In genomic region chr1:86424835-86425547, GRCm38 (mm10) we compare ENCODE assay signal across 10 mouse cellular contexts. TPM values are rescaled to one million over a fixed set of nuclear protein-coding genes. Genes with fewer than 3 reads are reported as not detected.
DNase-seq lines count a peak whose midpoint lies in the region; ATAC-seq and TF ChIP-seq lines count a peak whose summit lies in the region.
"Had no signal": no experiment of that assay in that cellular context is flagged by ENCODE, and none has a peak within 500 bp of the region (broad histone marks: within the 10 kb centered on the region; RNA-seq: fewer than 3 reads in every experiment).

No protein-coding gene starts in this region.

- H3K4me3 ChIP-seq in heart, embryonic 13.5 days, result no peak overlapping the region
- H3K4me3 ChIP-seq in heart, adult 2 months, result no peak overlapping the region
- peak overlapping the region; percentile 61 for H3K4me3 ChIP-seq in E14TG2a.4 (replicated peaks; ENCODE audit: low read length)
- H3K4me3 ChIP-seq in embryonic facial prominence, embryonic 15.5 days (replicated peaks), result no peak overlapping the region
- H3K4me3 ChIP-seq in limb, embryonic 11.5 days (ENCODE audit: low read depth, low read length), result no peak overlapping the region

- intact Hi-C loops in heart, adult 2 months (cut with DNase I), result no loop called here

- no peak overlapping the region for H3K27ac ChIP-seq in heart, embryonic 13.5 days (replicated peaks)
- no peak overlapping the region for H3K27ac ChIP-seq in heart, adult 2 months
- H3K27ac ChIP-seq in embryonic facial prominence, embryonic 15.5 days (replicated peaks), result no peak overlapping the region
- 0 out of 2 replicates have a peak overlapping the region, but pooled peaks have one; percentile 8 for H3K27ac ChIP-seq in limb, embryonic 11.5 days (replicated peaks; ENCODE audit: low read depth, low read length)

- H3K9me3 ChIP-seq in heart, embryonic 13.5 days, result no peaks in the 10 kb centered on the region
- H3K9me3 ChIP-seq in E14TG2a.4 (ENCODE audit: low read length), result no peaks in the 10 kb centered on the region
- no peaks in the 10 kb centered on the region for H3K9me3 ChIP-seq in embryonic facial prominence, embryonic 15.5 days (replicated peaks)
- no peaks in the 10 kb centered on the region for H3K9me3 ChIP-seq in limb, embryonic 11.5 days (ENCODE audit: control insufficient read depth, low read length)

- no peak for DNase-seq in heart, adult 2 months
- DNase-seq in limb, embryonic 11.5 days (ENCODE audit: low spot score), result no peak
- DNase-seq in urinary bladder, postnatal 10 days (ENCODE audit: low spot score), result no peak
- DNase-seq in frontal cortex, postnatal 36 days (ENCODE audit: low spot score in 2 of 2), result no peak

- no peak for TF ChIP-seq EP300 in heart, adult 2 months (IDR thresholded peaks at IDR 0.05; ENCODE audit: insufficient read depth, low read depth, low read length)

- no peaks in the 10 kb centered on the region for H3K27me3 ChIP-seq in heart, embryonic 13.5 days (replicated peaks)
- H3K27me3 ChIP-seq in heart, adult 2 months (ENCODE audit: control insufficient read depth, insufficient read depth, low read length), result no peaks in the 10 kb centered on the region
- H3K27me3 ChIP-seq in E14TG2a.4 (ENCODE audit: insufficient read depth, low read length), result no peaks in the 10 kb centered on the region; the same call in 1 of the 2 replicates
- no peaks in the 10 kb centered on the region for H3K27me3 ChIP-seq in embryonic facial prominence, embryonic 15.5 days
- H3K27me3 ChIP-seq in limb, embryonic 11.5 days (ENCODE audit: control insufficient read depth, insufficient read depth, low read length), result no peaks in the 10 kb centered on the region

- H3K36me3 ChIP-seq in heart, embryonic 13.5 days, result no peaks in the 10 kb centered on the region
- no peaks in the 10 kb centered on the region for H3K36me3 ChIP-seq in heart, adult 2 months (ENCODE audit: control insufficient read depth, insufficient read depth, low read length)
- no peaks in the 10 kb centered on the region for H3K36me3 ChIP-seq in E14TG2a.4 (ENCODE audit: insufficient read depth, low read length)
- H3K36me3 ChIP-seq in embryonic facial prominence, embryonic 15.5 days, result no peaks in the 10 kb centered on the region
- no peaks in the 10 kb centered on the region for H3K36me3 ChIP-seq in limb, embryonic 11.5 days (ENCODE audit: control insufficient read depth, insufficient read depth, low read length)

- no peak for ATAC-seq in heart, embryonic 13.5 days (ENCODE audit: extremely low read depth, insufficient number of reproducible peaks, low FRiP score, low TSS enrichment)
- 0 out of 2 replicates have a peak, but pooled peaks have one; percentile 27 for ATAC-seq in embryonic facial prominence, embryonic 15.5 days (ENCODE audit: insufficient number of reproducible peaks, low FRiP score, low TSS enrichment, low read depth)
- ATAC-seq in limb, embryonic 11.5 days (ENCODE audit: insufficient number of reproducible peaks, low FRiP score, low TSS enrichment, low read depth), result no peak
- ATAC-seq in erythroid progenitor cell, adult 5-6 weeks (replicated peaks; ENCODE audit: low FRiP score, poor library complexity, severe bottlenecking), result no peak
- ATAC-seq: intestine, embryonic 16.5 days had no signal

- TF ChIP-seq POLR2A in heart, adult 2 months (IDR thresholded peaks at IDR 0.05; ENCODE audit: insufficient read depth, low read depth, low read length), result no peak

- H3K79me2 ChIP-seq in heart, adult 2 months (replicated peaks; ENCODE audit: control insufficient read depth, insufficient read depth, low read length), result no peaks in the 10 kb centered on the region

- H3K9ac ChIP-seq in heart, embryonic 13.5 days, result peak overlapping the region; percentile 20; the same call in 1 of the 2 replicates
- H3K9ac ChIP-seq in heart, adult 2 months (ENCODE audit: low read depth, low read length), result no peak overlapping the region
- H3K9ac ChIP-seq in embryonic facial prominence, embryonic 15.5 days, result no peak overlapping the region
- H3K9ac ChIP-seq in limb, embryonic 11.5 days (ENCODE audit: low read length), result peak overlapping the region; percentile 22; the same call in 1 of the 2 replicates

- no peak overlapping the region for H3K4me2 ChIP-seq in heart, embryonic 13.5 days
- no peak overlapping the region for H3K4me2 ChIP-seq in embryonic facial prominence, embryonic 15.5 days (replicated peaks)
- peak overlapping the region; percentile 7; the same call in 1 of the 2 replicates for H3K4me2 ChIP-seq in limb, embryonic 11.5 days (ENCODE audit: low read depth, severe bottlenecking)

- 25% methylated on average over 11 of the region's 11 CpGs for WGBS in heart, embryonic 13.5 days
- 49% methylated on average over 11 of the region's 11 CpGs for WGBS in heart, adult 2 months
- WGBS in embryonic facial prominence, embryonic 15.5 days, result 23% methylated on average over 11 of the region's 11 CpGs
- WGBS in limb, embryonic 11.5 days, result 29% methylated on average over 11 of the region's 11 CpGs

- H3K4me1 ChIP-seq in heart, embryonic 13.5 days, result peaks cover 12% of the 10 kb centered on the region
- peaks cover 2% of the 10 kb centered on the region; the same call in 1 of the 2 replicates for H3K4me1 ChIP-seq in heart, adult 2 months (ENCODE audit: control insufficient read depth, insufficient read depth, low read length)
- H3K4me1 ChIP-seq in E14TG2a.4 (replicated peaks; ENCODE audit: low read depth, low read length), result peaks cover 57% of the 10 kb centered on the region
- peaks cover 9% of the 10 kb centered on the region for H3K4me1 ChIP-seq in embryonic facial prominence, embryonic 15.5 days
- peaks cover 15% of the 10 kb centered on the region for H3K4me1 ChIP-seq in limb, embryonic 11.5 days (ENCODE audit: control insufficient read depth, insufficient read depth, low read length)

- no peak for TF ChIP-seq CTCF in heart, adult 2 months (IDR thresholded peaks at IDR 0.05)
- no peak for TF ChIP-seq CTCF in E14TG2a.4 (conservative IDR thresholded peaks at IDR 0.05; ENCODE audit: low read length)

RNA-seq across cellular contexts. Expression of gene Nmur1, which starts 1.0 kb away (rescaled TPM):
- not detected in 2 replicates for polyA plus RNA-seq in heart, embryonic 13.5 days (2015; fragmentation: Nextera tagmentation; extraction: Ambion mirVana)
- not detected for total RNA-seq in heart, adult 2 months (2021)
- not detected in 2 replicates for polyA plus RNA-seq in heart, adult 2 months (2012; rRNA removed)
- not detected in 2 replicates for polyA plus RNA-seq in embryonic facial prominence, embryonic 15.5 days (2015; fragmentation: Nextera tagmentation; extraction: Ambion mirVana)
- polyA plus RNA-seq in limb, embryonic 11.5 days (2014; fragmentation: Nextera tagmentation; extraction: Ambion mirVana), result 0.12 and 0.40 TPM in 2 replicates
- 1.1 TPM in 1 of 2 replicates, not detected in the other for total RNA-seq in erythroid progenitor cell, adult 5-6 weeks (2015; ENCODE audit: low replicate concordance)
- not detected in 2 replicates for total RNA-seq in erythroid progenitor cell, adult 5-6 weeks (2017; ENCODE audit: low replicate concordance)
- total RNA-seq: liver, adult 2 months had no signal
- polyA plus RNA-seq: liver, adult 2 months had no signal

RNA-seq across cellular contexts. Expression of gene Tex44, which starts 1.1 kb away (rescaled TPM):
- polyA plus RNA-seq in heart, embryonic 13.5 days (2015; fragmentation: Nextera tagmentation; extraction: Ambion mirVana), result not detected in 2 replicates
- total RNA-seq in heart, adult 2 months (2021), result not detected
- polyA plus RNA-seq in heart, adult 2 months (2012; rRNA removed), result 0.12 and 0.18 TPM in 2 replicates
- polyA plus RNA-seq in embryonic facial prominence, embryonic 15.5 days (2015; fragmentation: Nextera tagmentation; extraction: Ambion mirVana), result not detected in 2 replicates
- polyA plus RNA-seq in limb, embryonic 11.5 days (2014; fragmentation: Nextera tagmentation; extraction: Ambion mirVana), result not detected in 2 replicates
- not detected in 2 replicates for total RNA-seq in erythroid progenitor cell, adult 5-6 weeks (2015; ENCODE audit: low replicate concordance)
- total RNA-seq in erythroid progenitor cell, adult 5-6 weeks (2017; ENCODE audit: low replicate concordance), result not detected in 2 replicates
- total RNA-seq: liver, adult 2 months had no signal
- polyA plus RNA-seq: intestine, embryonic 16.5 days; liver, adult 2 months had no signal

Comparison
In these comparisons a context has a peak if more than half of its experiments do, and no peak if none do; other contexts are left out.
1. H3K9ac ChIP-seq: peak in heart, embryonic 13.5 days (single experiment) and limb, embryonic 11.5 days (single experiment); none in heart, adult 2 months (single experiment) and embryonic facial prominence, embryonic 15.5 days (single experiment).